Mouse (Mus musculus) heart, postnatal 0 days (tissue): ENCODE measurements at regions not wholly inside any gene's neighbourhood (a gene's known extent, or its start where the extent isn't known, plus 50 kb on each side); places are given as distances from the start of the nearest gene placed in this dataset.

Experiments
- ATAC-seq: fragments of 200-750 bp; cut with Nextera tagmentation; 2 replicates; pipeline ENCODE4 v1.8.0; 2017; ENCODE audit warnings: low read depth, moderate number of reproducible peaks, moderate library complexity; ENCODE audit not compliant: insufficient read depth
- DNase-seq: peaks from one replicate; pipeline ENCODE4 v3.0.0-alpha.2; 2016; ENCODE audit warnings: low spot score
- H3K27ac ChIP-seq: fragments of 300-500 bp; sonication (generic); 2 replicates; pipeline ENCODE4 v1.5.1; 2014; ENCODE audit warnings: low read depth, mild to moderate bottlenecking
- H3K27me3 ChIP-seq: fragments of 300-500 bp; sonication (generic); 2 replicates; pipeline ENCODE4 v1.6.1; 2014; ENCODE audit warnings: low read length, mixed read lengths; ENCODE audit not compliant: control insufficient read depth, insufficient read depth
- H3K36me3 ChIP-seq: fragments of 300-500 bp; sonication (generic); replicated peaks from 2 replicates; pipeline ENCODE4 v1.6.1; 2014; ENCODE audit warnings: low read length, mixed read lengths; ENCODE audit not compliant: control insufficient read depth, insufficient read depth
- H3K4me1 ChIP-seq: fragments of 300-500 bp; sonication (generic); 2 replicates; pipeline ENCODE4 v1.6.1; 2014; ENCODE audit warnings: antibody characterized with exemption; ENCODE audit not compliant: control insufficient read depth, insufficient read depth
- H3K4me2 ChIP-seq: fragments of 300-500 bp; sonication (generic); 2 replicates; pipeline ENCODE4 v1.6.1; 2014; ENCODE audit warnings: low read depth, mild to moderate bottlenecking, low read length, moderate library complexity
- H3K4me3 ChIP-seq: fragments of 300-500 bp; sonication (generic); 2 replicates; pipeline ENCODE4 v1.5.1; 2014; ENCODE audit warnings: low read depth, low read length
- H3K9ac ChIP-seq: fragments of 300-500 bp; sonication (generic); replicated peaks from 2 replicates; pipeline ENCODE4 v1.6.1; 2014; ENCODE audit warnings: low read depth, low read length, mixed read lengths
- H3K9me3 ChIP-seq: fragments of 300-500 bp; sonication (generic); replicated peaks from 2 replicates; pipeline ENCODE4 v1.6.1; 2016; ENCODE audit warnings: low read length; ENCODE audit not compliant: control insufficient read depth
- CTCF ChIP-seq: IDR thresholded peaks from 2 replicates; pipeline ENCODE4 v1.5.1; 2016; ENCODE audit warnings: antibody characterized with exemption, control low read depth, low read depth
- EP300 ChIP-seq: IDR thresholded peaks from 2 replicates; pipeline ENCODE4 v1.6.1; 2016; ENCODE audit warnings: antibody characterized with exemption, low read depth
- WGBS: fragments of 180-500 bp; shearing (Covaris S2); extraction: QIAGEN DNeasy Blood & Tissue Kit; methylation state at CpG from one replicate; pipeline ENCODE4 v1.1.7; 2014; 5-methylcytosine and 5-hydroxymethylcytosine counted together

DNA sequence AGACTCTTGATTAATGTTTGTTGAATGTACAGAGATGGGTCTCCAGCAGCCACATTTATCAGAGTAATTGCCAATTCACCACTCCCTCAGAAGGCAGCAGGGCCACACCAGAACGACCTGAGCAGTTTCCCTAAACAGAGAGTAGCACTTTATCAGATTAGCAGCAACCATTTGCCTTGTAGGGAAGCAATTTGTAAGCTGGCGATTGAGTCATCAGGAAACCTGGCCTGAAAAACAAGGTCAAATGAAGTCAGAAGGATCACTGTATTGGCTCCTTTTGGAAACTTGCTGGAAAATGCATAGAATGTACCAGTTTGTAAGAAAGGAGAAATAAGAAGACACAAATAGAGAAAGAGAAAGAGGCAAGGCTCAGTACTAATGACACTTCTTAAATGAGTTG, 295.1 kb downstream of the Qdpr start:
- no peaks in the 10 kb centered on the region for H3K27me3 ChIP-seq
- no peaks in the 10 kb centered on the region for H3K9me3 ChIP-seq
- WGBS: 17% methylated on average over 2 of the region's 2 CpGs
- no peaks in the 10 kb centered on the region for H3K4me1 ChIP-seq
- ATAC-seq: no peak
- no peaks in the 10 kb centered on the region for H3K36me3 ChIP-seq
- H3K27ac ChIP-seq: no peak overlapping the region
- no peak overlapping the region for H3K4me3 ChIP-seq
- no peak overlapping the region for H3K4me2 ChIP-seq
- no peak for DNase-seq
- H3K9ac ChIP-seq: no peak overlapping the region
- TF ChIP-seq EP300: no peak
- TF ChIP-seq CTCF: no peak

DNA sequence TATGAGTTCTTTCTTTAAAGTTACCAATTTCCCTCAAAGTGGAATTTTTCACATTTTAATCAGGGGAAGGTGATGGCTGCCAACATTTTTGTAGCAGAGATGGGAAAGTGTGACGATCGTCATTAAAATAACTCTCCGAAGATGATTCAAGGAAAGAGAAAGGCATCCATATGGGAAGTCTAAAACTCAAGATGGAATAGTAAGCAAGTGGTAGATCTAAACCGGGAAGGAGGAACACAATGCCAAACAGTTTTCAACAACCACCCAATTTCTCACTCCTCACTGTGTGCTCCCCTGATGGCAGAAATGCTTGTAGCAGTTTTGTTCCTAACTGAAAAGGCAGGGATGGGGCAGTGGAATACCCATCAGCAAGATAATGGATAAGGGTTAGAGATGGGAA, 305.9 kb downstream of the Qdpr start:
- H3K36me3 ChIP-seq: no peaks in the 10 kb centered on the region

DNA sequence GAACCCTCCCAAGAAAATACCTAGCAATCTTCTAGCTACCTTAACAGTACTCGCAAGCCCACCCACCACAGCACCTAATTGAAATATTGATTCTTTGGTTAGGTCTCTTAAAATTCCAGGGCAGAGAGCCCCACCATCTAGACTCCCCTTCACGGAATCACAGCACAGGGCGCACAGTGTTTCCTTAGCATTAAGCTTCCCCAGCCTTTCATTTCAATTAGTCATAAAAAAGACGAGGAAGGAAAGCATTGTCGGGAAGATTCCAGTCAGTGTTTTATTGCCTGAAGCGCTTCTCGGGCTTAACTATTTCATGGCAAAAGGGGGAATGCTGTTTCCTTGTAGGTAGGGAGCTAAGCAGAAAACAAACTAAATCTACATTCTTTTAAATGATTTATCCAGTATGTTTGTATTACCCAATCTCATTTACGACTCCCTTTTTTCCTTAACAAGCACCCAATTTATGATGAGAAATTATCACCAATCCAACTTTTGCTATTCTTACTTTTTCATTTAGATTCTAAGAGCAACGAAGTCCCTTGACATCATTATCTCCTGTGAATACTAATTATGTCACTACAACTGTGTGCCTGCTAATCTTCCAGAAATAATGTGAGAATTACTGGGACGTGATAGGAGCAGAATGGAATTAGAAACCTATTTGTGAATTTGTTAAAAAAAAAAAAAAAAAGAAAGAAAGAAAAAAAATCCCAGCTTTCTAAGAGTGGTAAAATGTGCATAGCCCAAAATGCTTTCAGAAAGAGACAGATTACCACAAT, 312.6 kb downstream of the Qdpr start:
- Histone ChIP-seq H3K4me2 (no peak overlapping the region), H3K36me3 (no peaks in the 10 kb centered on the region), H3K4me3 (no peak overlapping the region), H3K9me3 (no peaks in the 10 kb centered on the region), H3K9ac (no peak overlapping the region), H3K27ac (no peak overlapping the region), H3K4me1 (no peaks in the 10 kb centered on the region), H3K27me3 (no peaks in the 10 kb centered on the region)
- DNase-seq: no peak
- TF ChIP-seq CTCF (no peak), EP300 (no peak)
- 61% methylated on average over 10 of the region's 10 CpGs for WGBS
- no peak for ATAC-seq

More for the DNA sequence above, 305.9 kb downstream of the Qdpr start:
- no peak overlapping the region for H3K9ac ChIP-seq
- no peaks in the 10 kb centered on the region for H3K27me3 ChIP-seq
- ATAC-seq (no peak), DNase-seq (no peak)
- H3K4me3 ChIP-seq: no peak overlapping the region
- no peaks in the 10 kb centered on the region for H3K9me3 ChIP-seq
- H3K27ac ChIP-seq: no peak overlapping the region
- H3K4me1 ChIP-seq: no peaks in the 10 kb centered on the region
- no peak overlapping the region for H3K4me2 ChIP-seq
- no peak for TF ChIP-seq CTCF
- TF ChIP-seq EP300: no peak
- 84% methylated on average over 4 of the region's 4 CpGs for WGBS

DNA sequence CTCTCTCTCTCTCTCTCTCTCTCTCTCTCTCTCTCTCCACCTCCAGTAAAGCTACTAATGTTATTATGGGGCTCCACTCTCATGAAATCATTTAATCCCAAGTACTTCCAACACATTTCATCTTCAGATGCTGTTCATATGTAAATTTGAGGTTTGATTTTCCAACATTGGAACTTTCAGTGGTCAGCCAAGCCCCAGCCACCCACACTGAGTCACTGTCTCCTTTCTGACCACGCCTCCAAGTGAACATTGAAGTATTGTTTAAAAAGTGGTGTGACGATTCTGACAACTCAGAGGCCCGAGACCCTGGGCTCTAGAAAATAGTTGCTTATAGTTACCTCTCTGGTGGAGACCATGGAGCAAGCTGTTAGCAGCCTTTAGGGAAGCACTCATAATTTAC, 313.3 kb downstream of the Qdpr start:
- ATAC-seq: no peak
- DNase-seq: no peak
- Histone ChIP-seq H3K9ac (no peak overlapping the region), H3K4me2 (no peak overlapping the region), H3K9me3 (no peaks in the 10 kb centered on the region), H3K4me3 (no peak overlapping the region), H3K4me1 (no peaks in the 10 kb centered on the region), H3K27me3 (no peaks in the 10 kb centered on the region), H3K27ac (no peak overlapping the region), H3K36me3 (no peaks in the 10 kb centered on the region)
- 60% methylated on average over 3 of the region's 3 CpGs for WGBS
- TF ChIP-seq EP300 (no peak), CTCF (no peak)

DNA sequence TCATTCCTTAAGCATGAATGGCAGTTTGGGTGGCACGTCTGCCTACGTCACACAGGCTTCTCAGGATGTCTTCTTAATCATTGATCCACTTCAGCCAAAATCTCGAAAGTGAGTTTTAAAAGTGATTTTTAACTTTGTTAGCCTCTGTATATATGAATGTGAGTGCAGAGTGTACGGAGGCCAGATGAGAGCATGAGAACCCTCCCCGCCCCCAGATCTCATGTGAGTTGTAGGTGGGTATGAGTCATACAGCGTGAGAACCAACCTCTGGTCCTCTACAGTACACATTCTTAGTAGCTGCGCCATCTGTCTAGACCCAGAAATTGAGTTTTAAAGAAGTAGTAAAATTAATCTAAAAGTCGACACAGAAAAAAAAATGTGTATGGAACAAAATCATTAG, 322.1 kb downstream of the Qdpr start:
- no peaks in the 10 kb centered on the region for H3K4me1 ChIP-seq
- H3K4me2 ChIP-seq: no peak overlapping the region
- no peak overlapping the region for H3K9ac ChIP-seq
- DNase-seq (no peak), ATAC-seq (no peak)
- H3K36me3 ChIP-seq: no peaks in the 10 kb centered on the region
- TF ChIP-seq EP300 (no peak), CTCF (no peak)
- H3K27ac ChIP-seq: no peak overlapping the region
- 71% methylated on average over 8 of the region's 8 CpGs for WGBS
- H3K27me3 ChIP-seq: no peaks in the 10 kb centered on the region
- no peak overlapping the region for H3K4me3 ChIP-seq
- no peaks in the 10 kb centered on the region for H3K9me3 ChIP-seq

DNA sequence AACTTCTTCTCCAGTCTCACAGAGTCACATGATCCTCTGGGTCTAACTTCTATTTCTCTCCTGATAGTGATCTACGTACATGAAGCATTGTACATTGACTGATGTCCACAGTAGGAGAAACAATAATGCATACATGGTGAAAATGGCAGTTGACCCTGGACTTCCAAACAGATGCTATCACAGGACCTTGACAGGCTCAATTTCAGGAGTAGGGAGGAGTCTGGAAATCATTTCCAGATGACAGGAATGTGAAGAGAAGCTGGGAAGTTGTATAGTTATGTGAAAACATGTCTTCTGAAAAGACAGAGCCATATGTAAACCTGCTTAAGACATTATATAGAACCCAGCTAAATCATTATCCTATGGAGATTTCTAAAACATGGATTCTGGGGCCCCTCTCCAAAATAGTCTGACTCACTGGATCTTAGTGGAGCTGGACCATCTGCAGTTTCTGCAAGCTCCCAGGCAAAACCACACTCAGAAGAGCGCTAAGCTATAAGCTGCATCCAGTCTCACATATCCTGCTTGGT, 322.3 kb upstream of the Ldb2 start:
- Histone ChIP-seq H3K4me2 (no peak overlapping the region), H3K9me3 (no peaks in the 10 kb centered on the region), H3K27me3 (no peaks in the 10 kb centered on the region), H3K36me3 (no peaks in the 10 kb centered on the region), H3K9ac (no peak overlapping the region), H3K27ac (no peak overlapping the region), H3K4me1 (no peaks in the 10 kb centered on the region), H3K4me3 (no peak overlapping the region)
- DNase-seq (no peak), ATAC-seq (no peak)
- 68% methylated on average over 2 of the region's 2 CpGs for WGBS
- TF ChIP-seq EP300 (no peak), CTCF (no peak)
